Mouse (Mus musculus) midbrain, embryonic 12.5 days (tissue): ENCODE data around the gene Zfp296. TPM values are rescaled to one million over a fixed set of nuclear protein-coding genes. Genes with fewer than 3 reads are reported as not detected.

Experiments used
- ATAC-seq: fragments of 200-750 bp; cut with Nextera tagmentation; 2 replicates; pipeline ENCODE4 v1.8.0; 2017; ENCODE audit warnings: low read depth, moderate TSS enrichment, moderate library complexity; ENCODE audit not compliant: low FRiP score
- H3K27ac ChIP-seq: fragments of 300-500 bp; sonication (generic); replicated peaks from 2 replicates; pipeline ENCODE4 v1.5.1; 2016; ENCODE audit warnings: mild to moderate bottlenecking
- H3K27me3 ChIP-seq: fragments of 300-500 bp; sonication (generic); 2 replicates; pipeline ENCODE4 v1.6.1; 2016; ENCODE audit warnings: mild to moderate bottlenecking
- H3K36me3 ChIP-seq: fragments of 300-500 bp; sonication (generic); 2 replicates; pipeline ENCODE4 v1.6.1; 2016
- H3K4me1 ChIP-seq: fragments of 300-500 bp; sonication (generic); 2 replicates; pipeline ENCODE4 v1.6.1; 2016
- H3K4me2 ChIP-seq: fragments of 300-500 bp; sonication (generic); replicated peaks from 2 replicates; pipeline ENCODE4 v1.6.1; 2016; ENCODE audit warnings: mild to moderate bottlenecking, moderate library complexity
- H3K4me3 ChIP-seq: fragments of 300-500 bp; sonication (generic); 2 replicates; pipeline ENCODE4 v1.5.1; 2016; ENCODE audit warnings: mild to moderate bottlenecking
- H3K9ac ChIP-seq: fragments of 300-500 bp; sonication (generic); replicated peaks from 2 replicates; pipeline ENCODE4 v1.6.1; 2016; ENCODE audit warnings: mild to moderate bottlenecking, moderate library complexity
- H3K9me3 ChIP-seq: fragments of 300-500 bp; sonication (generic); 2 replicates; pipeline ENCODE4 v1.6.1; 2016; ENCODE audit warnings: mild to moderate bottlenecking
- WGBS: fragments of 180-500 bp; shearing (Covaris S2); methylation state at CpG from one replicate; pipeline ENCODE4 v1.1.7; 2016; 5-methylcytosine and 5-hydroxymethylcytosine counted together
- polyA plus RNA-seq: library from polyadenylated mRNA; unstranded; fragments of >200 nt; fragmentation: Nextera tagmentation; extraction: Ambion mirVana; gene quantifications from 2 replicates; pipeline ENCODE4 v1.2.1, GENCODE M21; 2016

Gene Zfp296
- polyA plus RNA-seq, 1 experiment from 2014 or later = 0.27 TPM

DNA sequence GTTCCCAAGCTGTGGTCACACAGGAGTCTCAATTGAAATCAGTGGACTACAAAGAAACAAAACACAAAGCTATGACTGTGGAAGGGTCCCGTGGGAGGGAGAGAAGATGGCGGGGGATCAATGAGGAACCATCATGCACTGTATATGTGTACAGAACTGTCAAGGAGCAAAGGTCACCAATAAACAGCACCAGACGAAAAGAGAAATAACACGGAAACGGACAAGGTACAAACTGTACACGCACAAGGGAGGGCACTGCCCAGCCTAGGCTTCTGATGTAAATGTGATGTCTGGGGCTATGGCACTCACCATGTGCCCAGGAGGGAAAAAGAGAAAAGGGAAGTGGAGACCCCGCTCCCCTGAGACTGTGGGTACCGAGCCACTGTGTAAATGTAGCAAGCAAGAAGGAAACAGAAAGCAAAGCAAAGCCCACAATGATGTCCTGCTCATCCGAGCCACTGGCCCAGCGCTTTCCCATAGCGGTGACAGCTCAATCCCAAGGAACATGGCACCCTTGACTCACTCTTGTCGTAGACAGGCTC is 38.0 kb downstream of the Zfp296 start:
- Histone ChIP-seq H3K27ac (no peak overlapping the region), H3K4me3 (no peak overlapping the region), H3K4me1 (peaks cover 6% of the 10 kb centered on the region), H3K27me3 (peaks cover 7% of the 10 kb centered on the region), H3K9me3 (no peaks in the 10 kb centered on the region), H3K36me3 (no peaks in the 10 kb centered on the region), H3K9ac (no peak overlapping the region), H3K4me2 (no peak overlapping the region)
- WGBS = 87% methylated on average over 12 of the region's 12 CpGs
- ATAC-seq = no peak

DNA sequence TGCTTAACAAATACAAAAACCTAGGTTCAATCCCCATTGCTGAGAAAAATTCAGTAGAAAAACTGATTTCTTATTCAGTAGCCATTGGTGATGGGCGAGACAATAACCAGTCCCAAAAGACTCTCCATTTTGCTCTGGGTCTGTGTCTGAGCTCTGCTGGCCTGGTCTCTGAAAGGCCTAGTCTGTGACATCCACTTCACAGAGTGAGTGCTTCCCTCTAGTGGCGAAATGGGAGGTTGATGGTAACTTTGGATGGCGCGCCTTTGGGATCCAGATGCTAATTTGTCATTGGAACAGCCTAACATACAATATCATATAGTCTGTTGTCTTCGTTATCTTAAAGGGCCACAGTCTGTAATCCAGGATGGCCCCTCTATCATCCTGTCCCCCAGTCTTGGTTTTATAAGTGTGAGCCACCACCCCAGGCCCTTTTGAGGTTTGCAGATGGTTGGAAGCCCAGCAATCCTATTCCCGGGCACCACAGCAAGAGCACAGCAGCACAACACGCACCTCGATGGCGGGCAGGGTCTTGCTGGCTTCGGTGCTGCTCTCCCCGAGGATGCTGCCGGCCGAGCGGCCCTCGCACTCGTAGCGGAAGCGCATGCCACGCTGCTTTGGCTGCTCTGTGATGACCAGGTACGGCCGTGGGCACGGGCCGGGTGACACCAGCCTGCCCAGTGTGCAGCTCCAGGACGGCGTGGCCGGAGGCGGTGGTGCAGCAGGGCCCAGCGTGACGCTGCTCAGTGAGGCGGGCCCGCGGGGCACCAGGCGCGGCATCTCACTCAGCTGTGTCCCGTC is 42.1 kb downstream of the Zfp296 start:
- Histone ChIP-seq H3K4me2 (peak overlapping the region; percentile 61), H3K9me3 (no peaks in the 10 kb centered on the region), H3K9ac (peak overlapping the region; percentile 58), H3K4me1 (peaks cover 6% of the 10 kb centered on the region), H3K27ac (peak overlapping the region; percentile 68), H3K36me3 (no peaks in the 10 kb centered on the region), H3K27me3 (peaks cover 15% of the 10 kb centered on the region), H3K4me3 (peak overlapping the region; percentile 37)
- peak; percentile 82 for ATAC-seq
- WGBS = 4% methylated on average over 35 of the region's 35 CpGs

DNA sequence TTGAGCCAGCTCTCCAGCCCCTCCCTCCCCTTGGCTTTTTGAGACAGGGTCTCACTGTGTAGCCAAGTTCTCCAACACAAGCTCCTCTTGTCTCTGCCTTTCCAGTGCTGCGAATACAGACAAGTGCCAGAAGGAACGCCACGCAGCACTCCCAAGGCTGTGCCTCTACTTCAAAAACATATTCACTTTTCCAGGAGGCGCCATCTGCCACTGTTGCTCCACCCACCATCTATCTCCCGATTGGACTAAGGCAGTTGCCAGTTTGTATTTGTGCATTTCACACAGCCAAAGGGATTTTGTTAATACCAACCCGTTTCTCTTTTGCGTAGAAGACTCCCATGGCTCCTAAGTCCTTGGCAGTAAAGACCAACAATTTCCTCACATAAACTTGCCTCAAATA is 43.7 kb downstream of the Zfp296 start:
- Histone ChIP-seq H3K4me3 (no peak overlapping the region), H3K9ac (no peak overlapping the region), H3K27me3 (peaks cover 15% of the 10 kb centered on the region), H3K4me1 (peaks cover 6% of the 10 kb centered on the region), H3K4me2 (no peak overlapping the region), H3K36me3 (no peaks in the 10 kb centered on the region), H3K27ac (no peak overlapping the region), H3K9me3 (no peaks in the 10 kb centered on the region)
- WGBS = 91% methylated on average over 7 of the region's 7 CpGs
- ATAC-seq = no peak

DNA sequence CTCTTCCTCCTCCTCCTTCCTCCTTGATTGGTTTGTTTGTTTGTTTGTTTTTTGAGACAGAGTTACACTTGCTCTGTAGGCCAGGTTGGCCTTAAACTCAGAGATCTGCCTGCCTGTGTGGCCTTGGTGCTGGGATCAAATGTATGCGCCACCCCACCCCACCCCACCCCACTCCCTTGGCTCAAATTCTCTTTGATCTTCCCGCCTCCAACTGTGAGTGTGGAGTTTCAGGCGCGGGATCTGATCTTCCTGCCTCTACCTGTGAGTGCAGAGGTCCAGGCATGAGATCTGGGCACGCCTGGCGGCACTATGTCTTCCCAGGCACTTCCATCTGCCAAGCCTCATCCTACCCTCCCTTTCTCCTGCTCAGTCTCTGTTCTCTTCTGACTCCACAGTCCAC is 45.2 kb downstream of the Zfp296 start:
- Histone ChIP-seq H3K9ac (no peak overlapping the region), H3K36me3 (no peaks in the 10 kb centered on the region), H3K4me3 (no peak overlapping the region), H3K4me2 (no peak overlapping the region), H3K27me3 (peaks cover 15% of the 10 kb centered on the region), H3K27ac (no peak overlapping the region), H3K9me3 (no peaks in the 10 kb centered on the region), H3K4me1 (peaks cover 6% of the 10 kb centered on the region)
- no peak for ATAC-seq
- WGBS = 43% methylated on average over 6 of the region's 6 CpGs

DNA sequence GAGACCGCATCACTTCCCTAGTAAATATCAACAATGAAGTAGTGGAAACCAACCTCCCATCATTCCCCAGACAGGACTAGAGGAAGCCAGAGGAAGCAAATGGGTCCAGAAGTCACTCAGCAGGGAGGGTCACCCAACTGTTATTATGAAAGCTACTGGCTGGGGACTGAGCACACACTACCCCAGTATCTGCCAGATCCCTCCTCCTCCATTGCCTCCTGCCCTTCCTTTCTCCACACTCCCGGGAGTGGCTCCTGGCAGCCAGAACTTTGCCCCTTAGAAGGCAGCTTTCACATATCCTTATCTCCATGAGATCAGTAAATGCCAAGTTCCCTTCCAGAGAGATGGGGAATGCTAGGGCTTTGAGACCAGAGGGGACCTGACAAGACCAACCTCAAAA is 46.3 kb downstream of the Zfp296 start:
- H3K36me3 ChIP-seq = no peaks in the 10 kb centered on the region
- H3K9ac ChIP-seq = no peak overlapping the region
- no peak overlapping the region for H3K4me2 ChIP-seq
- H3K4me3 ChIP-seq = no peak overlapping the region
- ATAC-seq = no peak
- H3K27ac ChIP-seq = no peak overlapping the region
- H3K9me3 ChIP-seq = no peaks in the 10 kb centered on the region
- H3K4me1 ChIP-seq = peaks cover 9% of the 10 kb centered on the region
- peaks cover 18% of the 10 kb centered on the region for H3K27me3 ChIP-seq
- WGBS = 75% methylated on average over 2 of the region's 2 CpGs

DNA sequence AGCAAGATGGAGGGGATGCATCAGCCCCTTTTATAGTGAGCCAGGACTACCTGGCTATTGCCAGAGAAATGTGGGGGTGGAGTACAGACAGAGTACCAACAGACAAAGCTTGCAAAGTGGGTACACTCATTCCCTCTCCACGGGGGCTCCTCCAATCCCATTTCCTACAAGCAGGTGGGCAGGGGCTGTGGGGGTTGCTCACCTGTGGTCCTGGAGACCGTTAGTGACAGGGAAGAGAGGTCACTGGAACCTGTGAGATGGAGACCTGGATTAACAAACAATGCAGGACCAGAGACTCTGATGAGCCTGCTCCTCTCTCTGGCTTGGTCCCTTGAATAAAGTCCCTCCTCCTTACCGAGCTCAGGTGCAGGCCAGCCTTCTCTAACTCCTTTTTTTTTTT is 50.6 kb downstream of the Zfp296 start:
- WGBS = 70% methylated on average over 3 of the region's 3 CpGs
- peaks cover 9% of the 10 kb centered on the region for H3K36me3 ChIP-seq
- no peak for ATAC-seq
- H3K27me3 ChIP-seq = peaks cover 3% of the 10 kb centered on the region; the same call in 1 of the 2 replicates
- no peak overlapping the region for H3K9ac ChIP-seq
- H3K4me2 ChIP-seq = peak overlapping the region; percentile 95; the same call in 1 of the 2 replicates
- no peaks in the 10 kb centered on the region for H3K9me3 ChIP-seq
- H3K27ac ChIP-seq = no peak overlapping the region
- H3K4me1 ChIP-seq = 0 out of 2 replicates have a peak, but pooled peaks cover 6% of the 10 kb centered on the region
- H3K4me3 ChIP-seq = peak overlapping the region; percentile 74; the same call in 1 of the 2 replicates

DNA sequence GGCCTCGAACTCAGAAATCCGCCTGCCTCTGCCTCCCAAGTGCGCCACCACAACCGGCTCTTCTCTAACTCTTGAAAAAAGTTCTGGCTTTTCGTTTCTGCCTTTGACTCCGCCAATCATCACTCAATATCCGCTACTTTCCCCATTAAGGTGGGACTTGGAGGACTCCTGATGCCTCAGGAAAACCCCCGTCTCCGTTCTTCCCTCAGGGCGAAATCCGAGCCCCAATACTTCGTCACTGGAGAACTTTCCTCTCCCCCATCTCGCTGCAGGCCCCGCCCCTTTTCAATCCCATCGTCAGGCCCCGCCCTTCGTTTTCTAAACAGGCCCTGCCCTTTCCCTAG is 51.1 kb downstream of the Zfp296 start:
- 17% methylated on average over 17 of the region's 17 CpGs for WGBS
- peaks cover 3% of the 10 kb centered on the region; the same call in 1 of the 2 replicates for H3K27me3 ChIP-seq
- ATAC-seq = no peak

DNA sequence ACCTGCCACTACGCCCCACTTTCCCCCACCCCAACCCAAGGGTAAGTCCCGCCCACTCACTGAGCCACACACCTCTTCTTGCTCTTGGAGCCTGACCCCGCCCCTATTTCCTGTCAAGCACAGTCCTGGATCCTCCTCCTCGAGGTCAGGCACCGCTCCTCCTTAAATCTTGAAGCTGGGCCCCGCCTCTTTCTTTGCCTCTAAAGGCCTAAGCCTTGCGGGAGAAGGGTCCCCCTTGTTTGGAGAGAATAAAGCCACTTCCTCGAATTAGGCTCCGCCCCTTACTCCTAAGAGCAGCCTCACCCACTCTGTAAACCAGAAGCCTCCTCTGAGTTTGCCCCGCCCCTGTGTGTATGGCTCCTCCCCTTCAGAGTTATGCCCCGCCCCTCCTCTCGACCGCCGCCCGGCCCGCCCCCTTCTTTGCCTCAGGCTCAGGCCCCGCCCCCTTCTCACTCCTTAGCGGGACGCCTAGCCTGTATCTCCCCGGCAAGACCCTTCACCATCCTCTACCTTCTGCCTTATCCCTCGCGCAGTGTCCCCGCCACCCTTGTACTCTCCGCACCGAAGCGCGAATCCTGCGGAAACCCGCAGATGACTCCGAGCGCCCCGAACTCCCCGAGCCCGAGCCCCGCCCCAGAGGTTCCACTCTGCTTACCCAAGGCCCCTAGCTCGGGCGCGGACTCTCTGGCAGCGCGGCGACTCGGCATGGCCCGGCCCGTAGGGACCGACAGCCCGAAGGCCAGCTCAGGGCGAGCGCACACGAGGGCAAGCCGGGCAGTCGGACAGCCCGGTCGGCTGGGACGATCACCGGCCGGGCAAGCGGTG is 51.7 kb downstream of the Zfp296 start:
- Histone ChIP-seq H3K4me3 (peak overlapping the region; percentile 74), H3K4me1 (0 out of 2 replicates have a peak, but pooled peaks cover 6% of the 10 kb centered on the region), H3K27me3 (peaks cover 3% of the 10 kb centered on the region; the same call in 1 of the 2 replicates), H3K9ac (peak overlapping the region; percentile 52), H3K36me3 (peaks cover 19% of the 10 kb centered on the region), H3K27ac (peak overlapping the region; percentile 78), H3K9me3 (no peaks in the 10 kb centered on the region), H3K4me2 (peak overlapping the region; percentile 95)
- under 1% methylated on average over 55 of the region's 57 CpGs for WGBS
- peak; percentile 90 for ATAC-seq

More for the DNA sequence above, 51.1 kb downstream of the Zfp296 start:
- H3K4me3 ChIP-seq = peak overlapping the region; percentile 74
- 0 out of 2 replicates have a peak, but pooled peaks cover 6% of the 10 kb centered on the region for H3K4me1 ChIP-seq
- peak overlapping the region; percentile 78 for H3K27ac ChIP-seq
- H3K9ac ChIP-seq = 0 out of 2 replicates have a peak overlapping the region, but pooled peaks have one; percentile 52
- H3K4me2 ChIP-seq = peak overlapping the region; percentile 95
- no peaks in the 10 kb centered on the region for H3K9me3 ChIP-seq
- peaks cover 13% of the 10 kb centered on the region for H3K36me3 ChIP-seq

DNA sequence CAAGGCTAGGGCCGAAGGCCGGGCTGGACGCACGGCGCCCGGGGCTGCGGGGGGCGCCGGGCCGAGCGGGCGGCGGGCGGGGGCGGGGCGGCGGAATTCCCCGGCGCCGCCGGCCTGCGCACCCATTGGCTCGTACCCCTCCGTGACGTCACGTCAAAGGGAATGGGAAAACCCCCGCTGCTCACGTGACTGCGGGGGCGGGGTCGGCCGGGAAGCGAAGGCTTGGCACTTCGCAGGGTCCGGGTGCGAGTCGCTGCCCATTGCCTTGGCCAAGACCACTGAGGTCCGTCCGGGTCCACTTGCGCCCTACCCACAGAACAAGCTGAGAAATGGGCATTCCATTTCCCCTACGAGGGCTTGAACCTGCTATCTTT is 52.3 kb downstream of the Zfp296 start, which contains the start of gene Relb:
TSS of gene Relb (minus strand) at position 78 of the 374 bp plus-strand sequence.
- peaks cover 3% of the 10 kb centered on the region; the same call in 1 of the 2 replicates for H3K27me3 ChIP-seq
- H3K4me3 ChIP-seq = peak within 1 kb of the TSS; percentile 74
- WGBS = under 1% methylated on average over 27 of the region's 41 CpGs
- H3K4me1 ChIP-seq = 0 out of 2 replicates have a peak, but pooled peaks cover 6% of the 10 kb centered on the region
- no peaks in the 10 kb centered on the region for H3K9me3 ChIP-seq
- peaks cover 25% of the 10 kb centered on the region for H3K36me3 ChIP-seq
- ATAC-seq = no peak; the same call in none of the 2 replicates
- H3K9ac ChIP-seq = peak within 1 kb of the TSS; percentile 52
- peak within 1 kb of the TSS; percentile 95 for H3K4me2 ChIP-seq
- peak within 1 kb of the TSS; percentile 78 for H3K27ac ChIP-seq
